Mouse (Mus musculus) olfactory bulb, adult 2 months (tissue): ENCODE measurements around the gene Gm45808.

Experiments used
- CTCF ChIP-seq: fragments of 200-500 bp; IDR thresholded peaks from 2 replicates; pipeline ENCODE4 v1.5.1; 2012; ENCODE audit warnings: low read depth, mild to moderate bottlenecking, low read length, moderate library complexity; ENCODE audit not compliant: insufficient read depth
- POLR2A ChIP-seq: fragments of 200-500 bp; IDR thresholded peaks from 2 replicates; pipeline ENCODE4 v1.6.1; 2012; ENCODE audit warnings: mild to moderate bottlenecking, low read depth, low read length, moderate library complexity; ENCODE audit not compliant: insufficient read depth

DNA sequence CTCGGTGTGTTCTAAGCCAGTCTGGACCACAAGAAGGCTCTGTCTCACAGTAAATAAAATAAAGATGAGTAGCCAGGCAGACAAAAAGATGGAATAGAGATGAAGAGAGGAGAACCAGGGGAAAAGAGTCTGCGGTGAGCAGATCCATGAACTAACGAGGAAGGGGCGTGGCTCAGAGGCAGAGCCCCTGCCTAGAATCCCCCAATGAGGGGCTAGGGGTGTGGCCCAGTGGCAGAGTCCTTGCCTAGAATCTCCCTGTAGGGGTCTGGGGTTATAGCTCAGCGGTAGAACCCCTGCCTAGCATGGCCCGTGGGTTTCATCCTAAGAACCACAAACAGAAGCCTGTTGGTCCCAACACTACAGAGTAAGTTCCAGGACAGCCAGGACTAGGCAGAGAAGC, 49.6 kb downstream of the Gm45808 start:
- no peak for TF ChIP-seq POLR2A
- TF ChIP-seq CTCF, result no peak
